Mouse (Mus musculus) hematopoietic stem cell, adult 5-6 weeks (primary cell): ENCODE measurements around the gene Th. TPM values are rescaled to one million over a fixed set of nuclear protein-coding genes. Genes with fewer than 3 reads are reported as not detected.

ENCODE experiments used
- ATAC-seq, 2 experiments: fragments of 125-278 bp in 1 of 2; replicated peaks in 1 of 2; 2 replicates each; pipeline ENCODE4 v1.8.0; 2016 to 2017; ENCODE audit warnings: inconsistent platforms in 2 of 2, mild to moderate bottlenecking in 2 of 2, moderate number of reproducible peaks in 2 of 2, low read depth in 1 of 2, moderate TSS enrichment in 1 of 2; ENCODE audit not compliant: low FRiP score in 2 of 2, poor library complexity in 2 of 2, severe bottlenecking in 2 of 2, insufficient read depth in 1 of 2, low TSS enrichment in 1 of 2
- total RNA-seq: library from RNA; stranded (forward); fragments of 172-1452, 232-1000 nt; gene quantifications from 2 replicates; pipeline ENCODE4 v1.2.3, GENCODE M21; 2017

Gene Th
- not detected in 2 replicates for total RNA-seq

DNA sequence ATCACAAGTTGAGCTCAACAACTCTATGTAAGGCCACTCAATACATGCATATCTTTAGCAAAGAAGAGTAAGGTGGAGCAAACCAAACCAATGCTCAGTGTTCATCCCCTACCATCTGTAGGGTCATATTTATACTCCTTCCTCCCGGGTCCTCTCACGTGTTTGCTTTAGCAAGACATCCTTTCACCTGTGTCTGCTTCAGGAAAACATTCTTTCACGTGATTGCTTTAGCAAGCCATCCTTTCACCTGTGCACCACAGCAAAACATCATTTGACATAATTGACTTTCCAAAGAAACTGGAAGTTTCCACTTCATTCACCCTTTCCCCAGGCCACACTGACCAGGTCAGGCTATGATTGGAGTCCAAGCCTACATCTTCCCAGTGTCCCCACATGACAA is at the start of gene Th:
Gene Th (minus strand): TSS at position 101 of the 400 bp plus-strand sequence.
- no peak for ATAC-seq

- no peak for ATAC-seq
These were observed 38.0 kb upstream of the Th start, which contains the start of gene Ascl2 for GRCm38 (mm10) chr7:142968809-142969511. Ascl2 (minus strand) TSS chr7:142969264.

- peak; percentile 44 to 46; a peak in 3 of 4 replicates for ATAC-seq
These were observed 37.2 kb upstream of the Th start for GRCm38 (mm10) chr7:142967884-142968808.

GRCm38 (mm10) chr7:142967414-142967883 is 36.5 kb upstream of the Th start:
- peak; percentile 38 to 52; a peak in 2 of 4 replicates for ATAC-seq

GRCm38 (mm10) chr7:142959752-142960151 is 28.8 kb upstream of the Th start:
- no peak for ATAC-seq

DNA sequence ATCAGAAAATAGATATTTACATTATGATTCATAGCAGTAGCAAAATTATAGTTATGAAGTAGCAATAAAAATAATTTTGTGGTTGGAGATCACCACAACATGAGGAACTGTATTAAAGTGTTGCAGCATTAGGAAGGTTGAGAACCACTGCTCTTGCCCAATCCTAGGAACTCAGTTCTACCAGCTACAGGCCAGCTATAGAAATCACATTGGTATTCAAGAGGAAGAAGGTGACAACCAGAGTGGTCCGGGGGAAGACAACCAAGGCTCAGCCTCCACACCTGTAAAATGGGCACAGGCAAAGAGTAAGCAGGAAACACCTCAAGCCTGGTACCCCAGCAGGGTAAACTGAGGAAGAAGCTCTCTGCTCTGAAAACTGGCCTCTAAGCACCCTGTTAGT is 27.9 kb upstream of the Th start:
- ATAC-seq, result no peak

DNA sequence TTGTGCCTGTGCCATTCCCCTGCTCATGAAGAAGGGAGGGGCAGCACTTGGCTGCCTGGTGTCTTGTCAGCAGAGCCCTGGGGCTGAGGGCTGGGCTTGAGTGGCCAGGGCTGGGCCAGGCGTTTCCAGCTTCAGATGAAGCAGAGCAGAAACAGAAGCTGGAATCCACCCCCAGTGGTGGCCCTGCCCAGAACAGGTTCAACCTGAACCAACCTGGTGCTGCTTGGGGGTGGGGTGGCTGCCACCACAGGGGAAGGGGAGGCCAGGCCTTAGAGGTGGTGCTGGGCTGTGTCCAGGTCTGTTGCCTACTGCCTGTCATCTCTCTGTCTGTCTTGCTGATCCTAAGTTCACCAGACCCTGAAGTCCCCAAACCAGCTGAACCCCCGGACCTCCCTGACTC is 25.1 kb upstream of the Th start:
- ATAC-seq, result no peak

DNA sequence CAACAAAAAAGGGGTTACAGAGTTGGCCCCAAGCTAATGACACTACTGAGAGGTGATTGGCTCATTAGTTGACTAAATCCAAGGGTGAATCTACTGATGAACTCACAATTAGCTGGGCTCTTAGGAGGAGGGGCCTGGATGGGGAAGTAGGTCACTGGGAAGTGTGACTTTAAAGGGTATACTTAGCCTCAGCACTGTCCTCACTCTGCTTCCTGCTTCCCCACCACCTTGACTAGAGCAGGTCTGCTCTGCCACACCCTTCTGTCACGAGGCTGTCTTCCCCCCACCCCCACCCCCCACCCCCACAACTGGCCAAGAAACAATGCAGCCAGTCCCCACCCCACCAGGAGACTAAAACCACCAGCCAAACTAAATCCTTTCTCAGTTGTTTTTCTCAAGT is 18.6 kb upstream of the Th start:
- peak in 1 of 2 experiments; percentile 17; a peak in 1 of 4 replicates for ATAC-seq

- no peak for ATAC-seq
These were observed 6.7 kb upstream of the Th start for GRCm38 (mm10) chr7:142937631-142938030.

GRCm38 (mm10) chr7:142935708-142936107 is 4.8 kb upstream of the Th start:
- ATAC-seq, result no peak

- no peak for ATAC-seq
These were observed 1.5 kb upstream of the Th start for GRCm38 (mm10) chr7:142932469-142932868.

DNA sequence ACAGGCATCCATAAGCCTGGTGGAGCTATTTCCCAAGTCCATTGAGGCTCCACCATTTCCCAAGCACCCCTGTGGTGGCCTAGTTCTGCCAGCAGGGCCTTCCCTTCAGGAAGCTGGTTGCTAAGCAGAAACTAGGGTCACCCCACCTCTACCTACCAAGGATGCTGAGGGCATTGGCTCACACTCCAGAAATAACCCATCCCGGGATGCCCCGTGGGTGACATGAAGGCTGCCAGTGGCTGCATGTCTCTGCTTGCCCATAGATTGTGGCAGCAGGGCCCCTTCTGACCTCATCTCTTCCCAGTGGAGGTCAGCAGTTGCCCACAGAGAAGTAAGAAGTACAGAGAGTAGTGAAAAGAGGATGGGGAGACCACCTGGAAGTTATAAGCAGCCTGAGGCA is 1.4 kb downstream of the Th start:
- no peak for ATAC-seq

- ATAC-seq, result no peak
These were observed 3.6 kb downstream of the Th start for GRCm38 (mm10) chr7:142927293-142927692.

- peak; percentile 92 to 99 for ATAC-seq
These were observed 12.0 kb downstream of the Th start for GRCm38 (mm10) chr7:142918641-142919628.

- no peak for ATAC-seq
These were observed 13.3 kb downstream of the Th start for GRCm38 (mm10) chr7:142917659-142918058.

GRCm38 (mm10) chr7:142916178-142916577 is 14.8 kb downstream of the Th start:
- no peak for ATAC-seq

DNA sequence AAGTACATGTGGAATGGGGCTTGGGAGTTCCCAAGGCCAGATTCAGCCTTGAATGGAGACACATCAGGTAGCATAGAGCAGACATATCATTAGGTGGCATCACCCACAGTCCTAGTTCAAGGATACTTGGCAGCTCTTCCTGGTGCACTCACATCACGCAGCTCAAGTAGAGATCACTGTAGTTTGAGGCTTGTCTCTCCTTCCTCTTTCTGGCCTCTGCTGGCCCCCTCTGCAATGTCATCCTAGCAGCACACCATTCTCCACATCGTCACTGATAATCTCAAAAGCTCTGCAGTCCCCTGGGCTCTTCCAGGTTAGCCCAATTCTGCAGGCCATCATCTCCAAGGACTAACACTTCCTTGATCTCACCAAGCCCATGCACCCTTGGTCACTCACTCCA is 19.2 kb downstream of the Th start:
- ATAC-seq, result no peak
